Mouse (Mus musculus): ENCODE data around the gene Baz2b.

DNA sequence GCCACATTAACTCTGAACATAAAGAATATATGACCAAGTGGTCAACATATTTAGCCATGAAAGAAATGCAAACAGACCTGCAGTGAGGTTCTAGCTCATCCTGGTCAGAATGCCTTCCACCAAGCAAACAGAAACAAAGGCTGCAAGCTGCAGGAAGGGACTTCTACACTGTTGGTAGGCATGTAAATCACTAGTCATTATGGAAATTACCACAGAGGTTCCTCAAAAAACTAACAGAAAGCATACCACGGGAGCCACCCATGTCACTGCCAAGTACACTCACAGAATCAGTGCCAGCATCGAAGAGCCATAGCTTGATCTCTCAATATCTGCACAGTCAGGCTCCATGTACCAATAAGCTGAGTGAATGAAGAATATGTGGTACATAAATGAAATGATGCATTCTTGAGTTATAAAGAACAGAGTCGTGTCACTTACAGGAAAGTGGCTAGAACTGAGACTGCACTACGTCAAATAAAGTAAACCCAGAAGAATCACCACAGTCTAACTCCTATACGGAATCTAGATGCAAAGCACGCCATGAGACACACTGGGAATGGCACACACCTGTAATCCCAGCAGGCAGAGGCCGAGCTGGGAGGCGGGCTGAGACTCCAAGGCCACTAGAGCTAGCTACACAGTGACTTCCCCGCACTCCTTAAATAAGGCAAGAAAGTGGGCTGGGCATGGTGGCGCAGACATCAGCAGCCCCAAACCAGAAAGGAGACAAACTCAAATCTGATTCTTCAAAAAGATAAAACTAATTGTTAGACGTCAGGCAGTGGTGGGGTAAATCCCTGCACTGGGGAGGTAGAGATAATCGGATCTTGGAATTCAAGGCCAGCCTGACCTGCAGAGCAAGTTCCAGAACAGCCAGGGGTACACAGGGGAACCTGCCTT is 95.7 kb downstream of the Baz2b start:
- TF ChIP-seq CTCF (IDR thresholded peaks at IDR 0.05; ENCODE audit: insufficient read depth, low read depth, low read length) = no peak
- no peak for TF ChIP-seq POLR2A (IDR thresholded peaks at IDR 0.05; ENCODE audit: insufficient read depth, low read depth, low read length)
